Mouse (Mus musculus) ES-Bruce4 (cell line): ENCODE results near the gene Cmtm3.

Source experiments
- CTCF ChIP-seq: IDR thresholded peaks from one replicate; pipeline ENCODE4 v1.8.1; 2011; ENCODE audit warnings: low read depth, low read length
- EP300 ChIP-seq: IDR thresholded peaks from 2 replicates; pipeline ENCODE4 v1.6.1; 2011; ENCODE audit warnings: low read depth, low read length; ENCODE audit not compliant: insufficient read depth
- POLR2A ChIP-seq: IDR thresholded peaks from one replicate; pipeline ENCODE4 v1.8.1; 2011; ENCODE audit warnings: low read length; ENCODE audit not compliant: insufficient read depth

DNA sequence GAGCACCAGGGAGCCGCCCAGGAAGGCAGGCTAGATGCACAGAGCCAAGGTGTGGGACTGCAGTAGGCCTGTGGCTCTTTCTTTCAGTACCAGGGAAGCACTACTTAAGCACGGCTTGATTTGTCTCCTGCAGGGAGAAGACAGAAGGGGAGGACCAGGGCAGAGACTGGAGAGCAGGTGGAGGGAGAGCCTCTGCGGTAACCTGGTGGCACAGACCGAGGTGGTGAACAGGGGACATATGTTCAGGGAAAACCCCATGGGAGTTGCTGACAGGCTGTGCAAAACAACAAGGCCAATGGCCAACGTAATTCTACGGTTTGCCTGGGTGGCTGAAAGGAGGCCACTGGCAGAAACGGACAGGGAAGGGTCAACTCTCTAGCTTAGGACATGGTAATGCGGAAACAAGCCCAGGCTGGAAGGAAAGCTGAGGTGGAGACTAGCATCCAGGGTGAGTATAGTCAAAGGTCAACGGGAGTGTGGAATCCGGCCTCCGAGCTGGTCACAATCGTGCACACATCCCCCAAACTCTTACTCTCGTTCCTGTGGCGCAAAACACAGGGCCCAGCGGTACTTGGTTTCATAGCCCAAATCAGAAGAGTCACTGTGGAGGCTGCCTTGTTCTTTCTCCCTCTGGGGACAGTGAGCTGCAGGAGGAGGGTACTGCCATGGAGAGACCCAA lies 20.7 kb downstream of the Cmtm3 start:
- TF ChIP-seq EP300 (no peak), CTCF (no peak), POLR2A (no peak)
